Mouse (Mus musculus): ENCODE results near the gene Intu.

- TF ChIP-seq CTCF (IDR thresholded peaks at IDR 0.05; ENCODE audit: low read depth) (no peak), EP300 (IDR thresholded peaks at IDR 0.05; ENCODE audit: low read depth) (no peak)
Observed at GRCm38 (mm10) chr3:40546621-40547020, 15.5 kb downstream of the Intu start.
